Mouse (Mus musculus) thymus, adult 18-20 months (tissue): Measurements from ENCODE around the gene Arhgap4.

Source experiments
- DNase-seq, 2 experiments: peaks; one replicate each; pipeline ENCODE4 v3.0.0; 2022; ENCODE audit warnings: mixed read lengths in 2 of 2

Gene Arhgap4

DNA sequence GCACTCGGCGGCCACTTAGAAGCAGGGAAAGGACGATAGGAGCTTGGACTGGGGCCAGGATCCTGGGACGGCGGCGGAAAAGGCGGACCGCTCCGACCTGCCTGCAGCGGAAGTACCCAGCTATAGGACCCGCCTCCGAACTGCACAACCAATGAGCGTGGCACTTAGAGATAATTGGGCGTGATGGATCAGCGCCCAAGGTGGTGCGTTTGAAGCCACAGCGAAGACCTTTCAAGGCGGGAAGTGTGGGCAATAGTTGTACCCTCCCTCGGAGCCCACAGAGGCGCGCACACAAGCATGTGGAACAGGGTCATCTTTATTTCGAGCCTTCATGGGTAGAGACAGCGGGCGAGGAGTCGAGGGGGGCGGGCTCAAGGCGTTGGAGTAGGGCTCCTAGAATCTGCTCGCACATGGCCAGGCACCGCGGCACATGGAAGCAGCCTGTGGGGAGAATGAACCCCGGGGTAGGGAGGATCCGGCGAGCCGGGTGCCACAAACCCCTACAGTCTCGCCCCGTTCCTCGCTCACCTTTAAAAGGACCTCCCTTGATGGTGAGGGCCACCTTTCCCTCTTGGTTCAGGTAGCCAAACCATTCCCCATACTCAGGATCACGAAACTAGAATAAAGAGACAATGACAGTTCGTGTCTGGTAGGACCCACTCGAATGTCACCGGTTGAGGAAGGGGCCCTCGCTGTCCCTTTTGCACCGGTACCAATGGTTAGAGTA is at the start of gene Arhgap4, which contains the start of gene Naa10:
Arhgap4 (minus strand) TSS at position 48 of the 727 bp plus-strand sequence.
Naa10 (minus strand) TSS at position 122 of the 727 bp plus-strand sequence.
- peak; percentile 66 to 78 for DNase-seq

DNA sequence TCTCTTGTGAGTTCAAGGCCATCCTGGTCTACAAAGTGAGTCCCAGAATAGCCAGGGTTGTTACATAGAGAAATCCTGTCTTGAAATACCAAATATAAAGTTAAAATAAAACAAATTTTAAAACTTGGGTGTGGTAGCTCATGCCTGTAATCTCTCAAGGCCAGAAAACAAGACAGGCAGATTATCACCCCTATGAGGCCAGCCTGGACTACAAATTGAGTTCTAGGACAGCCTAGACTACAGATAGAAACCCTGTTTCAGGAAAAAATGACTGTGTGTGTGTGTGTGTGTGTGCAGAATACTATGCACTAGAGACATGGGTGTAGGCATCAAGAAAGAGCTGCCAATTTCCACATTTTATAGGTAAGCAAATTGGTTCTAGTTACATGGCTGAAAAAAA is 49.1 kb upstream of the Arhgap4 start:
- no peak for DNase-seq

DNA sequence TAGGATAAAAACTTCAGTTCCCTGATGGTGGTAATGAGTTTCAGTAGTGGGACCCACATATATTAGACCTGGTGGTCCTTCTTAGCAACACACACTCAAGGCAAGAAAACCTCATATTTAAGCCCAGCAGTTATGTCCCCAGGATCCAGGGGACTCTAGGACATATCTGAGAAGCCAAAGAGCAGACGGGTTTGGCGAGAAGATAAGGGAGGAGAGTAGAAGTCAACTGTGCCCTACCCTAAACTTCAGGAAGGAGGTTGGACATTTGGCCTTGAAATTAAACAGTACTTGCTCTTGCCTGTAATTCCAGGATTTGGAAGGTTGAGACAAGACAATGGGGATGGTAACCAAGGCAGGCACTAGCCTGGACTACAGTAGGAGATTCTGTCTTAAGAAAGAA is 48.1 kb upstream of the Arhgap4 start:
- no peak for DNase-seq

DNA sequence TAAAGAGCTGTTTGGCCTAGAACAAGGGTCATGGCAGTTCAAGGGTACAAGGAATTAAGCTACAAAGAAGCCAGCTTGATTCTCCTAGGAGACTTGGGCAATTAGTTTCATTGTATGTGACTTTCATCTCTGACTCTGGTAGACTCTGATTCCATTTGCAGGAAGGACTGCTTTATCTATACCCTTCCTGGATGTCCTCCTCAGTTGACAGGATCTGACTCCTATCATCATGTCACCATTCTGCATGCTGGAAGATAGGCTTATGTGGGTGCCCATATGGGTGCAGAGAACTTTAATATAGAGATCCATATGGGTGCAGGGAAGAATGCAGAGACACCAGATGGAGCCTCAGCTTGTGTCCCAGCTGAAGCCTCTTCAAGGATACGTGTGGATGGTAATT is 47.5 kb upstream of the Arhgap4 start:
- no peak for DNase-seq

DNA sequence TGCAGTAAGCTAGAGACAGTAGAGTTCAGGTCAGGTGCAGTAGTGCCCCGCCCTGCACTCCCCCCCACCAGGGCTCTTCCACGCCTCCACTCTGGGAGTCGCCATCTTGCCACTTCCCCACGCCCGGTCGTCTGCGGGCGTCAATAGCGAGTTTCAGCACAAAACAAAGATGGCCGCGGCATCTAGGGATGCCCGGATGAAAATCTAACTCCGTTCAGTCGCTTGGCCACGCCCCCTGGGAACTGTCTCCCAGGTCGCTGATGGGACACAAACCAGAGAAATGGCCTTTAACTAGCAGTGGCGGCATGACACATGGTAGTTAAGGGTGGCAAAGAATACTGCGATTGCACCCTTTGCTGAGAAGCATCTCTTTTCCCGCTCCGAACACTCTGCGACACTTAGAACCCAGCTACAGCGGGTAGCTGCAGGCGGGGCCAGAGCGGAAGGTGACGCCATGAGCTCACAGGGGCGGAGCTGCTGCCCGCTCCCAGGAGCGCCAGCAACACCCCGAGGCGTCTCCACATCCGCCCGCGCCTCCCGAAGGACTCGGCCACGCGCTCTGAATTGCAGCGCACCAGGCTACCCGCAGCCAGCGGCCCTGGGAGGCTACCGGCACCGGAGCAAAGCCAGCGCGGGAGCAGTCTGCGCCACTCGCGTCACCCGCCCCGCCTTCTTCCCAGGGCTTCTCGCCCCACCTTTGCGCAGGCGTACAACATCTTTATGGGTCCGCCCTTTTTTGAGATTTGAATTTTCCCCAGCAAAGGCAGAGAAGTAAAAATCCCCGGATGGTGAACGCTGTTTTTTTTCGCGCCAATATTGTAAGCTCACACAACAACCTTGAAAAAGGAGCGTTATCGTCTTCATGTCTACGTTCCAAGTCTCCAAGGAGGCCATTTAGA is 45.8 kb upstream of the Arhgap4 start:
- peak; percentile 74 to 83 for DNase-seq

DNA sequence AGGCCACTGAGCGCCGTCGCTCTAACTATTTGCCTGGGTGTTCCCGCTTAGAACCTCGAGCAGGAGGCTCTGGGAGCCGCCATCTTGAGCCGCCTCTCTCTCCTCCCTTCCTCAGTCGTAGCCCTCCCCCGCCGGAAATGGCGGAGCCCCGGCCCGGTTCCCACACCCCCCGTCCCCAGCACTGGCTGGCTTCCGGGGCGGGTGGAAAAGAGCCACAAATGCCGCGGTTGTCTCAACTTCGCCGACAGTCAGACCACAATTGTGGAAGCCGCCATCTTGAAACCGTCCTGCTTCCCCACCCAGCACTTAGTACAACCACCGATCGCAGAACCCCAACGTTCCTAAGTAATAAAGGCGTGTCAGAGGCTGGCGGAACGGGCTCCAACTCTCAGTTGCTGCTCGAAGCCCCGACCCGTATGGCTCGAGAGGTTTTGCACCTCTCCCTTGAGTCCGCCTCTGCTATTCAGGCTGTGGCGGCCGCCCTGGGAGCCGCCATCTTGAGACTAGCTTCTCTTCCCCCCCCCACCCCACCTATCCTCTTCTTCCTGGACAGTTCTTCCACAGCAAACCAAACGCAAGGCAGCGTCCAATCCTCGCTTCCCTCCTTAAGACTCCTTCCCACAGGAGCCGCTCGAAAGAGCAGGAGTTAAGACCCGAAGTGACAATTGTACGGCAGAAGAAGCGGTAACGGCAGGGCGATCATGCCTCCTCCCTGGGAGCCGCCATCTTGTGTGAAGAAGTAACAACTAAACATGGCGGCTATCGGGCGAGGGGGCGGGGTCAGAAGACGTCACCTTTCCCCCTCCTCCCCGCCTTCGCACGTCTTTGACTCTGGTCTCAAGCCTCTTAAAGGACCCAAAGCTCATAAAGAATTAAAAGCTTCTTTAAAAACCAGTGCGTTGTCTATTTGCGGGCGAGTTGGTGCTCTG is 44.8 kb upstream of the Arhgap4 start, which contains the start of gene Hcfc1:
Hcfc1 (minus strand) TSS at position 110 of the 929 bp plus-strand sequence.
- DNase-seq = peak; percentile 79 to 83

DNA sequence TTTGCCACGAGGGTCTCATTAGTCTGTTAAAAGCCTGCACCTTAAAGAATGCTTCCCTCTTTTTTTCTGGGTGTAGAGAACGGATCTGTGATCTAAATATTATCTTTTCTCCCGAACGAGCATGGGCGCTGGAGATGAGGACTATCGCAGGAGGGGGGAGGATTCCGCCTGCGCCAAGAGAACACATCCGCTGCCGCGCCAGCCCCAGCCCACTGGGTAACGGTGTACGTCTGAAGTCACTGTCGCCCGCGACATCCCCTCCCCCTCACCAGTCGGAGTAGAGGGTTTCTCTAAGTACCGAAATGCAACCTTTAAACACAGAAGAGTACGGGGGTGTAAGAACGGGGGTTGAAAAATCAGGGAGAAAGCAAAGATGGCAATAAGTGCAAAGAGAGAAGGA is 43.6 kb upstream of the Arhgap4 start:
- DNase-seq = peak; percentile 58 to 72

DNA sequence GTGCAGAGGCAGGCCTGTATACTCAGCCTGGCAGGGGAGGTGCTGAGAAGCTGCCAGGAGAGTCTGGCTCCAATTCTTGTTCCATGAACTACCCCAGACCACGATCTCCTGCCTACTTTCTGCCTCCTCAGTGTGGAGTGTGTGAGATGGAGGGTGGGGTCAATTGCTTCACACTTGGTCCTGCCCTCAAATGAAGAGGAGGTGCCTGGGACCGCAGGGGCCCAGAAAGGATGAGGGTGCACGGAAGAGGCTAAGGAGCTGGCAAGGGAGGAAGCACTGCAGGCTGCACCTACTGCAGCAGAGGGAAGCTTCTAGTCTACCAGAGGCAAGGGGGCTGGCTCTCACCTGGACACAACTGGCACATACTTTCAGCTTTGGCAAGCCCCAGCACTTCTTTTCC is 42.7 kb upstream of the Arhgap4 start:
- DNase-seq = no peak

DNA sequence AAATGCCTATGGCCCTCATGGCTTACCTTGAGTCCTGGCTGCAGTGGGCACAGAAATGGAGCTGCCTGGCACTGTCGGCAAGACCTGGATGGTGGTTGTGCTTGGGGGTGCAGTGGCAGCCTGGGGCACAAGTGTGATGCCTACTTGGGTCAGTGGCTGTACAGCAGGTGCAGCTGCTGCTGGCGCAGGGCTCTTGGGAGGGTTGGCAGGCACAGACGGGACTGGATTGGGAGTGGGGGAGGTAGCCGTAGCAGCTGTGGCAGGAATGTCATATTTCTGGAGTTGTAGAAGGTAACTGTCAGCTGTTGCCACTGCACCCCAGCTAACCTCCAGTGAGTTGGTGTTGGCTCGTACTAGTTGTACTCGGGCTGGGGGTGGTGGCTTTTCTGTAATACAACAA is 33.3 kb upstream of the Arhgap4 start:
- no peak for DNase-seq

DNA sequence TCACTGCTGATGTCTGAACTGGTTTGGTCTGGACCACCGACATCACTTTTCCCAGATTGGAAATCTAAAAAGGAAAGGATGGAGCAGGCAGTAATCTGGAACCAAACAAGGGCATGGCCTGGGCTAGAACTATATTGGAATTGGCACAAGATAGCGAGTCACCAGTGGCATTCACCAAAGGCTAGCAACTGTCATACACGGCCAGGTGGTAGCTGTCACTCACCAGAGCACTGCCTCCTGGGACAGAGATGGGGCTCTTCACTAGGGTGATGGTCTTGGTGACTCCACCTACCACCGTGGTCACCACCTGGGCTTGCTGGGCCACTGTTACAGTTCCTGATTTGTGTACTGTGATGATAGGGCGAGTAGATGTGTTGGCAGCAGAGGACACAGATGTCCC is 30.9 kb upstream of the Arhgap4 start:
- DNase-seq = no peak

DNA sequence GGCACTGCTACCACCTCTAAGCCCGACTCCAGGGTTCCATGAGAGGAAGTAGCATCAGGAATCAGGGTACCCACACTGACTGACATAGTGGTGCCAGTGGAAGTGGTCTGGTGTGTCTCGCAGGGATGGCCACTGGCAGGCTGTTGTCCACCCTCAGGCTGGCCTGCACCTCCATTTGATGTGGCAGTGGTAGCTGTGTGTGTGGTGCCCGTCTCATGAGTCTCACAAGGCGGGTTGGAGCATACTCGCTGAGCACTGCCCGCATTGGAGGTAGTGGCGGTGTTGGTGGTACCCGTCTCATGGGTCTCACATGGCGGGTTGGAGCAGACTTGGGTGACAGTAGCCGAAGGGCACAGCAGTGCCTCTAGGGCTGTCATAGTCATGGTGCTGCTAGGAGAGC is 27.7 kb upstream of the Arhgap4 start:
- no peak for DNase-seq

DNA sequence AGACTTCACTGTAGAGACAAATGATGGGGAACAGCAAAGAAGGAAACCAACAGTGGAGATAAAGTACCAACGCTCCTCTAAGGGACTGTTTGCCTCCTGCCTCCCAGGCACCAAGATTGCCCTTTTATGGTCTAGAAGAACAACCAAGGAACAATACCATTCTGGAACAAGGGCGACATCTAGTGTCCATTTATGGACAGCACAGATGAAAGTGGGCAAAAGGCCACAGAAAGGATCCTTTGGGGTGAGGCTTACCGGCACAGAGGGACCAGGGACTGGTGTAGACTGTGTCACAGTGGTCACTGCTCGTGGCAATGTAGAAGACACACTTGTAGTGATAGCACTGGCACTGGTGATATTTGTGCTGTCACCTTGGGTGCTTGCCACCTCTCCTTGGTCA is 27.0 kb upstream of the Arhgap4 start:
- no peak for DNase-seq

DNA sequence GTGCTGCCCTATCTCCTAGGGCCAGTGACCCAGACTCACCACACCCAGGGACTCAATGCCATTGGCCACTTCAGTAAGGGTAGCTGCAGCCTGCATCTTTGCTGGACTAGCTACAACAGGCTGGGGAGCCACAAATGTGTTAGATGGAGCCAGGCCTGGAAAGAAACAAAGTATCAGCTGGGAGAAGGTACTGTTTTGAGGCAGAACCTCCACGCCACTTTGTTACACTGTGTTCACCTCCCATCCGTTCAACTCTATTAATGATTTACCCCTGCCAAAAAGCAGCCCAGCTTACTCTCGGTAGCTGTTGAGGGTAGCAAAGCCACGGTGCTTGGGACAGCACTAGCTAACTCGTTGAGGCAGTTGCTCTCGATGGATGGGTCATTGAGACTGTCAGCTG is 25.2 kb upstream of the Arhgap4 start:
- DNase-seq = no peak

DNA sequence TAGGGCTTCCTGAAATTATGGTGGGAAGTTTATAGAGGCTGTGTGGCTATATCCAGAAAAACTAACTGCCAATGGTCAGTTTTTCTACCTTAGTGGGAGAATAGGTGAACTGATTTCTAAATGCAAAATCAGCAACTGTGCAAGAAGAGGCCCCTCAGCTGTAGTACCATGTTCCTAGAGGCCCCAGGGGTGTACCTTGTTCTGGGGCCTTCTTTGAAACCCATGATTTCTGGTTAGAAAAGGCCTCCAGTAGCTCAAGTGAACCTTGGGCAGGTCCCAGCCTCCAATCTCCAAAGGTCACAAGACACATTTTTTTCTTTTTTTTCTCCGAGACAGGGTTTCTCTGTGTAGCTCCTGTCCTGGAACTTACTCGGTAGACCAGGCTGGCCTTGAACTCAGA is 20.6 kb upstream of the Arhgap4 start:
- no peak for DNase-seq

DNA sequence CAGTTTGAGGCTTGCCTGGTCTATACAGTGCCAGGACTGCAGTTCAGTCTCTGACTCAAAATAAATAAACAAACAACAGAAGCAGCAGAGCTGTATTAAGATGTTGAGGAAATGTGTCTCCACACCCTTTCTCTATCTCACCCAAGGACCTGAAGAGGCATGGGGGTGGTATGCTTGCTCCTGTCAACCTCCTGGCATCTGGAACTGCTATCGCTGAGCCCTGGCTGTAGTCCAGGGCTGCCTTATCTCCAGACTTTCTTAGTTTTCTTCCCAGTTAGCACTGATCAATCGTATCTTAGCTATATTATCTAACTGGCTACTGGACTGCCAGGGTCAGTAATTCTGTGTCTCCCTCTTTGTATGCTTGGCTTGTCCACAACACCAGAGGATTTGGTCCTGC is 20.2 kb upstream of the Arhgap4 start:
- no peak for DNase-seq

DNA sequence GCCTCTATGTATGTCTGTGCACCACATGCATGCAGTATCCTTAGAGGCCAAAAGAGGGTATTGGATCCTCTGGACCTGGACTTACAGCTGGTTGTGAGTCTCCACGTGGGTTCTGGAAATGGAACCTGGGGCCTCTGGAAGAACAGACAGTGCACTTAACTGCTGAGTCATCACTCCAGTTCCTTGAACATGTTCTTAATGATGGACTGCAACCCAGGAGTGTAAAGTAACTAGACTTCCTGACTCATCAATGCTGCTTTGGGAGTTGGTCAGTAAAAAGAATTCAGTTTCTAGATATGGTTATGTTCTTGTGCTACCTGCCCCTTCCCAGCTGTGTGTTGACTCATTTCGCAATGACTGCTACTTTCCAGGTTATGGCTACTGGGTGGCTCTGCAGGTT is 10.2 kb upstream of the Arhgap4 start:
- DNase-seq = no peak

DNA sequence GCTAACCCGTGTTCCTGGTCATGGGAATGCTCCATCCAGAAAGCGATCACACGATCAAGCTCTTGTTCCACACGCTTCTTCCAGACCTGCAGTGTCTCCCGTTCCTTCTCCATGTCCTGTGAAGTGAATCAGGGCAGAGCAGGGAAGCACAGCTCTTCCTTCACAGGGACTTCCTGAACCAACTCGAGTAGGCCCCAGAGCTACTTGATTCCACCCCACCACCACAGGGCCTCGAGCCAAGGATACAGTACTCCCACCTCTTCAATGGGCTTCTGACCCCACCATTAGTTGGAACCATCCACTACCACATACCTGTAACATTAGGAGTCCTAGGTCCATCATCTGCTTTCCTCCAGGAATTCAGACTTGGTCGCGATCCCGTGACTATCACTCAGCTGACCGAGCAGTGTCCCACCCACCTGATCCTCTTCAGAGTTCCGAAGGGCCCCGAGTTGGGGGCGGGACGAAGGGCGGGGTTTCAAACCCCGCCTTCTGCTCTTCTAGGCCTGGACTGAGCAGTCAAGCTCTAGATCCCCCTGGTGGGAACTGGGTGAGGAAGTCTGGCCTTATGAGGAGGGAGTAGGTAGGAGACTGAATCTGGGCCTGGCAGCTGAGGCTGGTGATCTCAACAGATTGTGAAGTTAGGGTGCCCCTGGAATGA is 8.9 kb upstream of the Arhgap4 start, which contains the start of gene Renbp:
Renbp (minus strand) TSS at position 449 of the 661 bp plus-strand sequence.
- peak; percentile 39 to 49 for DNase-seq

DNA sequence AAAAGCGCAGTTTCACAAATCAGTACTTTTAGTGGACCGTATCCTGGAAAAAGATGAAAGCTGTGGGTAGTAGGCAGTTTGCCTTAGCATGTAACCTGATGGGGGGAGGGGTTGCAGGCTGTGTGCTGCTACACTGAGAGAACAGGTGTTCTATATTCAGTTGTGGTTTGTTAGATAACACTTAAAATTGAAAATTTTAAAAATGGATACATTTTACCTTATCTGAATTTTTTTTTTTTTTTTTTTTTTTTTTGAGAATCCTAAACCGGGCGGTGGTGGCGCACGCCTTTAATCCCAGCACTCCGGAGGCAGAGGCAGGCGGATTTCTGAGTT is 846 bp upstream of the Arhgap4 start:
- DNase-seq = peak in 1 of 2 experiments; percentile 29

DNA sequence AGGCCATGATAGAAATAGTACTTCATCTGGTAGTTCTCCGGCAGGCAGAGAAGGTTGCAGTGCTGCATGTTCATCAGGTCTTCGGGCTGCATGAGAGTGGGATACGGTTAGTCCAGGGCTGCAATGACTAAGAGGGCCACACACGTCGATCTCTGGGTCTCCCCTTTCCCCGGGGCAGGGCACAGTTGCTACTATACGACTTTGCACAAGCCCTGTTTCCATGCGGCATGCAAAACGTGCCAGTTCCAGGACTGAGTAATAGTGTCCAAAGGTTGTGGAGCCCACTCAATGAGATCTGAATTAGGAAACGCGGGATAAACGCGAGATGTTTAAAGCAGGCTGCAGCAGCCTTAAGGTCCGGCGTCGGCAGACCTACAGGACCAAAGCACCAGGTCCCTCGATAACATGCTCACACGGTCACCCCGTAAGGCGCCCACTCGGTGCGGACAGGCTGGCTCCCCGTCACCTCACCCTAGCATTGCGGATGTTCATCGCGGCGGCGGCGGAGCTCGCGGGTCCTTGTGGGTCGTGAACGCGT is 316 bp downstream of the Arhgap4 start:
- DNase-seq = no peak

DNA sequence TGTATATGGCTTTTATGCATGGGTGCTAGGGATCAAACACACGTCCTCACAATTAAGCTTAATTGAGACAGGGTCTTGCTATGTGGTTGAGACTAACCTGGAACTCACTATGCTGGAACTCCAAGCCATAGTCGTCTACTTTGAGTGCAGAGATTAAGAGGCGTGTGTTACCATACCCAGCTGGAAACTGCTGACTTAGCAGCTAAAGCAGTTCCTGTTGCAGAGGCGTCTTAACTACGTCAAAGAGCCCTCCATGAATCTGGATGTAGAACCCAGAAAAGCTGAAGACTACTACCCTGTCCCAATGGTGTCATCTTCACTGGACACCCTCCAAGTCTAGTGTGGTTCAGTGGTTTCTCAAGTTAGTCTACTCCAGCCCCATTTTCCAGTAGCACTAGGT is 3.0 kb downstream of the Arhgap4 start:
- no peak for DNase-seq

DNA sequence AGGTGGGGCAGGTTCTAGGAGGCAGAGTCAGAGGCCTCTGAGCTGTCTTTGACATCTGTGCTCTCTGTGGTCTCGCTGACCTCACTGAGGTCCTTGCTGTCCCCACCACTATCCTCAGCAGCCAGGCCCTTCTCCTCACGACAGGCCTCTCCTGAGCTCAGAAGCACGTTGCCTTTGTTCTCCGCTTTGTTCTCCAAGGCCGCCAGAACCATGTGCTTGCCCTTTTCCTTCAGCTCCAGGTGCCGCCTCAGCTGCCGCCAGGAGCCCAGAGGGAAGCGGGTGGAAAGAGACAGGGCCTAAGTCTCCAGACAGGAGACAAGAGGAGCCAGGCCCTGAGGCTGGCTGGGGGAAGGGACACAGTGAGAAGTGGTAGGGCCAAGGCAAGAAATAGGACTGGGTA is 4.7 kb downstream of the Arhgap4 start:
- DNase-seq = no peak
